Mouse (Mus musculus): ENCODE data around the gene Pdzrn4.
"Not testable (repeated sequence)": the region's sequence is repeated elsewhere in the genome, so short reads cannot be mapped to it uniquely, and the experiment has no call there.

Gene Pdzrn4

GRCm38 (mm10) chr15:92396770-92397608 lies at the start of gene Pdzrn4:
TSS of gene Pdzrn4 (plus strand) at chr15:92396881.
- no peak for DNase-seq (ENCODE audit: low read depth, low spot score)
- Histone ChIP-seq H3K27me3 (ENCODE audit: control insufficient read depth, insufficient read depth, low read length, poor library complexity, severe bottlenecking) (no peaks in the 10 kb centered on the region), H3K36me3 (ENCODE audit: control insufficient read depth, insufficient read depth, low read length, poor library complexity, severe bottlenecking) (no peaks in the 10 kb centered on the region)

- Histone ChIP-seq H3K27me3 (ENCODE audit: control insufficient read depth, insufficient read depth, low read length, poor library complexity, severe bottlenecking) (no peaks in the 10 kb centered on the region), H3K36me3 (ENCODE audit: control insufficient read depth, insufficient read depth, low read length, poor library complexity, severe bottlenecking) (no peaks in the 10 kb centered on the region)
- no peak for DNase-seq (ENCODE audit: low read depth, low spot score)
These were observed 49.3 kb upstream of the Pdzrn4 start for GRCm38 (mm10) chr15:92347426-92347825.

GRCm38 (mm10) chr15:92347902-92348301 lies 48.8 kb upstream of the Pdzrn4 start:
- H3K36me3 ChIP-seq (ENCODE audit: control insufficient read depth, insufficient read depth, low read length, poor library complexity, severe bottlenecking): no peaks in the 10 kb centered on the region
- no peaks in the 10 kb centered on the region for H3K27me3 ChIP-seq (ENCODE audit: control insufficient read depth, insufficient read depth, low read length, poor library complexity, severe bottlenecking)
- DNase-seq (ENCODE audit: low read depth, low spot score): no peak

GRCm38 (mm10) chr15:92348453-92348852 lies 48.2 kb upstream of the Pdzrn4 start:
- H3K36me3 ChIP-seq (ENCODE audit: control insufficient read depth, insufficient read depth, low read length, poor library complexity, severe bottlenecking); H3K27me3 ChIP-seq (ENCODE audit: control insufficient read depth, insufficient read depth, low read length, poor library complexity, severe bottlenecking); DNase-seq (ENCODE audit: low read depth, low spot score): not testable (repeated sequence)

- DNase-seq (ENCODE audit: low read depth, low spot score): no peak
- no peaks in the 10 kb centered on the region for H3K36me3 ChIP-seq (ENCODE audit: control insufficient read depth, insufficient read depth, low read length, poor library complexity, severe bottlenecking)
- H3K27me3 ChIP-seq (ENCODE audit: control insufficient read depth, insufficient read depth, low read length, poor library complexity, severe bottlenecking): no peaks in the 10 kb centered on the region
These were observed 32.5 kb upstream of the Pdzrn4 start for GRCm38 (mm10) chr15:92364153-92364552.

- no peak for DNase-seq (ENCODE audit: low read depth, low spot score)
- H3K36me3 ChIP-seq (ENCODE audit: control insufficient read depth, insufficient read depth, low read length, poor library complexity, severe bottlenecking): no peaks in the 10 kb centered on the region
- no peaks in the 10 kb centered on the region for H3K27me3 ChIP-seq (ENCODE audit: control insufficient read depth, insufficient read depth, low read length, poor library complexity, severe bottlenecking)
These were observed 32.1 kb upstream of the Pdzrn4 start for GRCm38 (mm10) chr15:92364592-92364991.

GRCm38 (mm10) chr15:92394811-92395210 lies 1.9 kb upstream of the Pdzrn4 start:
- Histone ChIP-seq H3K36me3 (ENCODE audit: control insufficient read depth, insufficient read depth, low read length, poor library complexity, severe bottlenecking) (no peaks in the 10 kb centered on the region), H3K27me3 (ENCODE audit: control insufficient read depth, insufficient read depth, low read length, poor library complexity, severe bottlenecking) (no peaks in the 10 kb centered on the region)
- DNase-seq (ENCODE audit: low read depth, low spot score): no peak

GRCm38 (mm10) chr15:92398747-92399146 lies 2.1 kb downstream of the Pdzrn4 start:
- H3K36me3 ChIP-seq (ENCODE audit: control insufficient read depth, insufficient read depth, low read length, poor library complexity, severe bottlenecking): no peaks in the 10 kb centered on the region
- H3K27me3 ChIP-seq (ENCODE audit: control insufficient read depth, insufficient read depth, low read length, poor library complexity, severe bottlenecking): no peaks in the 10 kb centered on the region
- no peak for DNase-seq (ENCODE audit: low read depth, low spot score)

GRCm38 (mm10) chr15:92399278-92399677 lies 2.6 kb downstream of the Pdzrn4 start:
- no peak for DNase-seq (ENCODE audit: low read depth, low spot score)
- Histone ChIP-seq H3K27me3 (ENCODE audit: control insufficient read depth, insufficient read depth, low read length, poor library complexity, severe bottlenecking) (no peaks in the 10 kb centered on the region), H3K36me3 (ENCODE audit: control insufficient read depth, insufficient read depth, low read length, poor library complexity, severe bottlenecking) (no peaks in the 10 kb centered on the region)

GRCm38 (mm10) chr15:92401554-92401953 lies 4.9 kb downstream of the Pdzrn4 start:
- H3K36me3 ChIP-seq (ENCODE audit: control insufficient read depth, insufficient read depth, low read length, poor library complexity, severe bottlenecking): no peaks in the 10 kb centered on the region
- no peaks in the 10 kb centered on the region for H3K27me3 ChIP-seq (ENCODE audit: control insufficient read depth, insufficient read depth, low read length, poor library complexity, severe bottlenecking)
- no peak for DNase-seq (ENCODE audit: low read depth, low spot score)

GRCm38 (mm10) chr15:92415323-92415722 lies 18.6 kb downstream of the Pdzrn4 start:
- H3K36me3 ChIP-seq (ENCODE audit: control insufficient read depth, insufficient read depth, low read length, poor library complexity, severe bottlenecking): no peaks in the 10 kb centered on the region
- DNase-seq (ENCODE audit: low read depth, low spot score): no peak
- no peaks in the 10 kb centered on the region for H3K27me3 ChIP-seq (ENCODE audit: control insufficient read depth, insufficient read depth, low read length, poor library complexity, severe bottlenecking)

- no peak for DNase-seq (ENCODE audit: low read depth, low spot score)
- H3K27me3 ChIP-seq (ENCODE audit: control insufficient read depth, insufficient read depth, low read length, poor library complexity, severe bottlenecking): no peaks in the 10 kb centered on the region
- no peaks in the 10 kb centered on the region for H3K36me3 ChIP-seq (ENCODE audit: control insufficient read depth, insufficient read depth, low read length, poor library complexity, severe bottlenecking)
These were observed 19.5 kb downstream of the Pdzrn4 start for GRCm38 (mm10) chr15:92416141-92416540.

- no peak for DNase-seq (ENCODE audit: low read depth, low spot score)
- no peaks in the 10 kb centered on the region for H3K36me3 ChIP-seq (ENCODE audit: control insufficient read depth, insufficient read depth, low read length, poor library complexity, severe bottlenecking)
These were observed 20.0 kb downstream of the Pdzrn4 start for GRCm38 (mm10) chr15:92416658-92417057.

GRCm38 (mm10) chr15:92417120-92417519 lies 20.4 kb downstream of the Pdzrn4 start:
- no peak for DNase-seq (ENCODE audit: low read depth, low spot score)
- H3K36me3 ChIP-seq (ENCODE audit: control insufficient read depth, insufficient read depth, low read length, poor library complexity, severe bottlenecking): no peaks in the 10 kb centered on the region
- no peaks in the 10 kb centered on the region for H3K27me3 ChIP-seq (ENCODE audit: control insufficient read depth, insufficient read depth, low read length, poor library complexity, severe bottlenecking)

More at GRCm38 (mm10) chr15:92416658-92417057, 20.0 kb downstream of the Pdzrn4 start:
- H3K27me3 ChIP-seq (ENCODE audit: control insufficient read depth, insufficient read depth, low read length, poor library complexity, severe bottlenecking): no peaks in the 10 kb centered on the region

GRCm38 (mm10) chr15:92434605-92435004 lies 37.9 kb downstream of the Pdzrn4 start:
- Histone ChIP-seq H3K36me3 (ENCODE audit: control insufficient read depth, insufficient read depth, low read length, poor library complexity, severe bottlenecking) (no peaks in the 10 kb centered on the region), H3K27me3 (ENCODE audit: control insufficient read depth, insufficient read depth, low read length, poor library complexity, severe bottlenecking) (no peaks in the 10 kb centered on the region)
- DNase-seq (ENCODE audit: low read depth, low spot score): peak; percentile 3

- H3K27me3 ChIP-seq (ENCODE audit: control insufficient read depth, insufficient read depth, low read length, poor library complexity, severe bottlenecking): no peaks in the 10 kb centered on the region
- no peak for DNase-seq (ENCODE audit: low read depth, low spot score)
- H3K36me3 ChIP-seq (ENCODE audit: control insufficient read depth, insufficient read depth, low read length, poor library complexity, severe bottlenecking): no peaks in the 10 kb centered on the region
These were observed 38.6 kb downstream of the Pdzrn4 start for GRCm38 (mm10) chr15:92435306-92435705.

Data from splenic B cell, adult 2 months (primary cell).